Mouse (Mus musculus) G1E (cell line): Measurements from ENCODE around the gene Gm45623.

Experiments
- CTCF ChIP-seq: IDR thresholded peaks from 2 replicates; pipeline ENCODE4 v1.5.1; 2012; ENCODE audit warnings: low read depth, low read length, inconsistent platforms, mixed read lengths
- GATA1 ChIP-seq: IDR thresholded peaks from 2 replicates; pipeline ENCODE4 v1.6.1; 2012; ENCODE audit warnings: borderline replicate concordance, low read length, inconsistent platforms, mixed read lengths
- POLR2AphosphoS5 ChIP-seq: IDR thresholded peaks from 2 replicates; pipeline ENCODE4 v1.6.1; 2012; ENCODE audit warnings: low read depth, low read length, inconsistent platforms; ENCODE audit not compliant: insufficient replicate concordance
- TAL1 ChIP-seq: conservative IDR thresholded peaks from 2 replicates; pipeline ENCODE4 v1.6.1; 2012; ENCODE audit warnings: low read depth, low read length, inconsistent platforms, mixed read lengths

DNA sequence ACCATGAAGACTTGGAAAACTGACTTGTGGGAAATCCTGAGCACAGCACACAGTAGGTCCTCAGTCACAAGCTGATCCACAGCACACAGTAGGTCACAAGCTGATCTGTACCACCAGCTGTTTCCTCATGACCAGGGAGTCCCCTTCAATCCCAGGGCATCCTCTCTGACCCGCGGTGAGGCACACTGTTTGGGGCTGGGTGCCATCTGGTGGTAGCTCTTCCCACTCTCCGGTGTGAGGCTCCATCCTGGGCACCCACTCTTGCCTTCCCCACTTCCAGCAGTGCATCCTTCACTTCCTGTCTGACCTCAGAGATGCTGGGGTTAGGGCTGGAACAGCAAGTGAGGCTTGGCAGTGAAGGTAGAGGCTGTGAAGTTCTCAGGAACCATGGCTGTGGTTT is 19.0 kb upstream of the Gm45623 start:
- no peak for TF ChIP-seq GATA1
- no peak for TF ChIP-seq CTCF
- TF ChIP-seq TAL1, result no peak
- TF ChIP-seq POLR2AphosphoS5, result no peak
